Mouse (Mus musculus) MEL (cell line): ENCODE results near the gene Afap1l2. TPM values are rescaled to one million over a fixed set of nuclear protein-coding genes. Genes with fewer than 3 reads are reported as not detected.

ENCODE experiments used
- DNase-seq: peaks from one replicate; pipeline ENCODE4 v3.0.0; 2011; ENCODE audit warnings: low read depth, low spot score
- H3K27ac ChIP-seq: 2 replicates; pipeline ENCODE4 v1.5.1; 2012; ENCODE audit warnings: low read depth, mild to moderate bottlenecking, control low read depth, low read length, moderate library complexity; ENCODE audit not compliant: control insufficient read depth
- H3K27me3 ChIP-seq, 2 experiments: fragments of 150-350 bp in 1 of 2; sonication (generic) in 1 of 2; 2 replicates each; pipeline ENCODE4 v1.6.1; 2012; ENCODE audit warnings: low read length in 2 of 2, mild to moderate bottlenecking in 2 of 2, improper control_type of control experiment in 1 of 2, moderate library complexity in 1 of 2; ENCODE audit not compliant: insufficient read depth in 2 of 2, control insufficient read depth in 1 of 2
- H3K36me3 ChIP-seq, 2 experiments: 2 replicates each; pipeline ENCODE4 v1.6.1; 2012 to 2014; ENCODE audit warnings: low read length in 2 of 2, improper control_type of control experiment in 1 of 2, inconsistent platforms in 1 of 2, mild to moderate bottlenecking in 1 of 2; ENCODE audit not compliant: insufficient read depth in 2 of 2, control insufficient read depth in 1 of 2
- H3K4me1 ChIP-seq, 2 experiments: fragments of 150-350 bp in 1 of 2; sonication (generic) in 1 of 2; 2 replicates each; pipeline ENCODE4 v1.6.1; 2012; ENCODE audit warnings: low read length in 2 of 2, improper control_type of control experiment in 1 of 2, mild to moderate bottlenecking in 1 of 2; ENCODE audit not compliant: insufficient read depth in 2 of 2, control insufficient read depth in 1 of 2
- H3K4me3 ChIP-seq, 2 experiments: fragments of 150-350 bp in 1 of 2; sonication (generic) in 1 of 2; 2 replicates each; pipeline ENCODE4 v1.5.1; 2012; ENCODE audit warnings: low read depth in 2 of 2, low read length in 2 of 2, mild to moderate bottlenecking in 2 of 2, moderate library complexity in 2 of 2, control low read depth in 1 of 2, improper control_type of control experiment in 1 of 2; ENCODE audit not compliant: control insufficient read depth in 1 of 2, insufficient read depth in 1 of 2
- H3K79me2 ChIP-seq: 2 replicates; pipeline ENCODE4 v1.6.1; 2012; ENCODE audit warnings: mild to moderate bottlenecking, low read length, moderate library complexity; ENCODE audit not compliant: control insufficient read depth, poor library complexity, insufficient read depth
- H3K9ac ChIP-seq: 2 replicates; pipeline ENCODE4 v1.6.1; 2012; ENCODE audit warnings: low read depth, mild to moderate bottlenecking, control low read depth, low read length, moderate library complexity; ENCODE audit not compliant: control insufficient read depth, poor library complexity, severe bottlenecking
- H3K9me3 ChIP-seq: fragments of 150-350 bp; sonication (generic); replicated peaks from 2 replicates; pipeline ENCODE4 v1.6.1; 2012; ENCODE audit warnings: mild to moderate bottlenecking, low read length, improper control_type of control experiment, moderate library complexity; ENCODE audit not compliant: insufficient read depth
- CHD2 ChIP-seq: IDR thresholded peaks from 2 replicates; pipeline ENCODE4 v1.6.1; 2011; ENCODE audit warnings: low read length, improper control_type of control experiment
- CTCF ChIP-seq, 3 experiments: IDR thresholded peaks in 2 of 3; conservative IDR thresholded peaks in 1 of 3; 2 replicates each; pipeline ENCODE4 v1.5.1; 2011 to 2012; ENCODE audit warnings: low read length in 3 of 3, low read depth in 2 of 3, mild to moderate bottlenecking in 2 of 3, improper control_type of control experiment in 1 of 3, inconsistent platforms in 1 of 3, mixed read lengths in 1 of 3, moderate library complexity in 1 of 3; ENCODE audit not compliant: control insufficient read depth in 1 of 3, insufficient read depth in 1 of 3, poor library complexity in 1 of 3, severe bottlenecking in 1 of 3
- E2F4 ChIP-seq: IDR thresholded peaks from 2 replicates; pipeline ENCODE4 v1.6.1; 2011; ENCODE audit warnings: low read depth, low read length, improper control_type of control experiment, borderline replicate concordance
- ELF1 ChIP-seq: IDR thresholded peaks from 2 replicates; pipeline ENCODE4 v1.6.1; 2014; ENCODE audit warnings: low read depth, mild to moderate bottlenecking, inconsistent platforms, low read length, improper control_type of control experiment, moderate library complexity
- EP300 ChIP-seq, 2 experiments: IDR thresholded peaks; 2 replicates each; pipeline ENCODE4 v1.6.1; 2011; ENCODE audit warnings: improper control_type of control experiment in 2 of 2, low read length in 2 of 2, low read depth in 1 of 2, mild to moderate bottlenecking in 1 of 2
- GATA1 ChIP-seq: IDR thresholded peaks from 2 replicates; pipeline ENCODE4 v1.6.1; 2011; ENCODE audit warnings: low read depth, low read length, improper control_type of control experiment
- HCFC1 ChIP-seq: IDR thresholded peaks from 2 replicates; pipeline ENCODE4 v1.6.1; 2012; ENCODE audit warnings: low read depth, mild to moderate bottlenecking, inconsistent platforms, low read length, improper control_type of control experiment, moderate library complexity
- JUND ChIP-seq: IDR thresholded peaks from 2 replicates; pipeline ENCODE4 v1.6.1; 2011; ENCODE audit warnings: low read depth, mild to moderate bottlenecking, improper control_type of control experiment, low read length
- MAFK ChIP-seq: IDR thresholded peaks from 2 replicates; pipeline ENCODE4 v1.6.1; 2011; ENCODE audit warnings: low read depth, mild to moderate bottlenecking, low read length, improper control_type of control experiment, borderline replicate concordance
- MAX ChIP-seq: IDR thresholded peaks from 2 replicates; pipeline ENCODE4 v1.6.1; 2011; ENCODE audit warnings: low read length, improper control_type of control experiment
- MAZ ChIP-seq: IDR thresholded peaks from 2 replicates; pipeline ENCODE4 v1.6.1; 2012; ENCODE audit warnings: low read depth, mild to moderate bottlenecking, inconsistent platforms, low read length, improper control_type of control experiment
- MXI1 ChIP-seq: IDR thresholded peaks from 2 replicates; pipeline ENCODE4 v1.6.1; 2011; ENCODE audit warnings: mild to moderate bottlenecking, low read depth, low read length, improper control_type of control experiment
- MYB ChIP-seq: IDR thresholded peaks from 2 replicates; pipeline ENCODE4 v1.6.1; 2011; ENCODE audit warnings: mild to moderate bottlenecking, low read depth, low read length, improper control_type of control experiment
- NELFE ChIP-seq: IDR thresholded peaks from 2 replicates; pipeline ENCODE4 v1.6.1; 2011; ENCODE audit warnings: low read depth, low read length, improper control_type of control experiment
- NRF1 ChIP-seq: IDR thresholded peaks from 2 replicates; pipeline ENCODE4 v1.6.1; 2014; ENCODE audit warnings: low read depth, mild to moderate bottlenecking, inconsistent platforms, low read length, improper control_type of control experiment, moderate library complexity; ENCODE audit not compliant: poor library complexity, insufficient read depth, severe bottlenecking
- POLR2AphosphoS2 ChIP-seq: IDR thresholded peaks from 2 replicates; pipeline ENCODE4 v1.6.1; 2011; ENCODE audit warnings: low read length, improper control_type of control experiment
- RAD21 ChIP-seq: IDR thresholded peaks from 2 replicates; pipeline ENCODE4 v1.6.1; 2011; ENCODE audit warnings: mild to moderate bottlenecking, low read depth, low read length, improper control_type of control experiment
- RCOR1 ChIP-seq: IDR thresholded peaks from 2 replicates; pipeline ENCODE4 v1.6.1; 2012; ENCODE audit warnings: low read depth, mild to moderate bottlenecking, inconsistent platforms, low read length, improper control_type of control experiment
- SIN3A ChIP-seq: IDR thresholded peaks from 2 replicates; pipeline ENCODE4 v1.6.1; 2012; ENCODE audit warnings: low read length, improper control_type of control experiment, inconsistent platforms
- SMC3 ChIP-seq: IDR thresholded peaks from 2 replicates; pipeline ENCODE4 v1.6.1; 2011; ENCODE audit warnings: low read depth, low read length, improper control_type of control experiment
- TAL1 ChIP-seq: IDR thresholded peaks from 2 replicates; pipeline ENCODE4 v1.6.1; 2012; ENCODE audit warnings: mild to moderate bottlenecking, inconsistent platforms, low read length, moderate library complexity, mixed read lengths
- USF1 ChIP-seq: IDR thresholded peaks from 2 replicates; pipeline ENCODE4 v1.6.1; 2014; ENCODE audit warnings: low read depth, mild to moderate bottlenecking, inconsistent platforms, low read length, improper control_type of control experiment, moderate library complexity
- USF2 ChIP-seq, 2 experiments: IDR thresholded peaks; 2 replicates each; pipeline ENCODE4 v1.6.1; 2011 to 2012; ENCODE audit warnings: improper control_type of control experiment in 2 of 2, low read length in 2 of 2, borderline replicate concordance in 1 of 2, inconsistent platforms in 1 of 2, low read depth in 1 of 2, mild to moderate bottlenecking in 1 of 2; ENCODE audit not compliant: insufficient read depth in 1 of 2
- ZKSCAN1 ChIP-seq: IDR thresholded peaks from 2 replicates; pipeline ENCODE4 v1.6.1; 2012; ENCODE audit warnings: low read depth, mild to moderate bottlenecking, inconsistent platforms, low read length, improper control_type of control experiment, moderate library complexity
- ZMIZ1 ChIP-seq: IDR thresholded peaks from 2 replicates; pipeline ENCODE4 v1.6.1; 2012; ENCODE audit warnings: low read depth, mild to moderate bottlenecking, inconsistent platforms, low read length, improper control_type of control experiment, moderate library complexity
- ZNF384 ChIP-seq: IDR thresholded peaks from 2 replicates; pipeline ENCODE4 v1.6.1; 2012; ENCODE audit warnings: low read depth, mild to moderate bottlenecking, inconsistent platforms, low read length, improper control_type of control experiment
- polyA plus RNA-seq, 2 experiments: library from polyadenylated mRNA; stranded (reverse) in 1 of 2; unstranded in 1 of 2; fragments of >175 nt in 1 of 2; fragments of >200 nt in 1 of 2; gene quantifications; 2 replicates each; pipeline versions ENCODE4 v1.2.1 to v1.2.4; 2012; ENCODE audit warnings: low replicate concordance in 2 of 2, low read depth in 1 of 2; ENCODE audit not compliant: insufficient read length in 2 of 2, insufficient read depth in 1 of 2, missing spikeins in 1 of 2
- total RNA-seq: library from RNA; depleted of rRNA; stranded (reverse); fragments of 300-350 nt; gene quantifications from 2 replicates; pipeline ENCODE4 v1.2.3, GENCODE M21; 2012

Gene Afap1l2
- total and polyA plus RNA-seq, 3 experiments = not detected

DNA sequence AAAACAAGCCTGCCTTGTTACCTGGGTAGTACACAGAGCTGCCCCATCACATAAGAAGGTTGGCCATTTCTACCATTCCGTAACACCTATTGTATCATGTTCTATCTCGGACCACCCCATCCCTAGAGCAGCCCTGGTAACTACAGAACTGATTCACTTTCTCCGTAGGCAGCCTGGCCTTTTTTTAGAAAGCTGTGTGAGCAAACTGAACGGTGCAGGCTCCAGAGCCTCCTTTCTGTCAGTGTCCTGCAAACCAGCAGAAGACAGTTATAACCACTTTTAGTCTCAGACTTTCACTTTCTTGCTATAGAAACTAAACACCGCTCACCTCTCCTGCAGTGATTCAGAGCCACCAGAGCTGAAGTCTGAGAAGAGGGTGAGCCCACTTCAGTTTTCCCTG lies 7.4 kb downstream of the Afap1l2 start:
- no peak overlapping the region for H3K9ac ChIP-seq
- no peaks in the 10 kb centered on the region for H3K79me2 ChIP-seq
- TF ChIP-seq MAFK (no peak), ELF1 (no peak), JUND (no peak), MYB (no peak), POLR2AphosphoS2 (no peak), USF2 (IDR thresholded peaks at IDR 0.05; ENCODE audit: borderline replicate concordance in 1 of 2, insufficient read depth in 1 of 2, low read depth in 1 of 2, low read length in 2 of 2) (no peak), MAZ (no peak), NELFE (no peak), E2F4 (no peak), MAX (no peak), ZKSCAN1 (no peak), RAD21 (no peak), MXI1 (no peak), ZNF384 (no peak)
- no peak for DNase-seq
- H3K36me3 ChIP-seq = no peaks in the 10 kb centered on the region
- no peak overlapping the region for H3K27ac ChIP-seq
- peaks cover 0 to under 1% of the 10 kb centered on the region in 2 experiments; a peak in 1 of 4 replicates for H3K27me3 ChIP-seq
- no peaks in the 10 kb centered on the region for H3K4me1 ChIP-seq
- H3K9me3 ChIP-seq = no peaks in the 10 kb centered on the region
- no peak overlapping the region for H3K4me3 ChIP-seq

DNA sequence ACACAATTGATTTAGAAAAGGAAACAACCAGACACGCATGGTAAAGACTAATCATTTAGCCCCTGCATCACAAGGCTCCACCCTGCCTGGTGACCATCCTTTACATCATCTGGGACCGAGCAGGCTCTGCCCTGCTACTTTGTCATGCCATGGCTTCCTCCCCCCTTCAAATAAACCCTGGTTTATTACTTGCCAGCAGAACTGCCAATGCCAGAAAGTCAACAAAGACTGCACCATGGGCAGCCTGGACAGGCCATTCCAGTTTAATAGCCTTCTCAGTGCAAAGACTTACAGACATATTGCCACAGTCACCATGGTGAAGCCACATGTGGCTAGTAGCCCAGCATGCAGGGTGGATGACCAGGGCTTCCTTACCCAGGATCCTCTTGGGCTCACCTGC lies 8.2 kb downstream of the Afap1l2 start:
- Histone ChIP-seq H3K79me2 (no peaks in the 10 kb centered on the region), H3K4me1 (no peaks in the 10 kb centered on the region), H3K9ac (no peak overlapping the region), H3K9me3 (no peaks in the 10 kb centered on the region), H3K4me3 (no peak overlapping the region), H3K27me3 (peaks cover 0 to 2% of the 10 kb centered on the region in 2 experiments; a peak in 1 of 4 replicates), H3K36me3 (no peaks in the 10 kb centered on the region), H3K27ac (no peak overlapping the region)
- DNase-seq = no peak
- TF ChIP-seq JUND (no peak), CHD2 (no peak), NRF1 (no peak), ZMIZ1 (no peak), MAX (no peak), SIN3A (no peak), SMC3 (no peak), CTCF (IDR thresholded peaks at IDR 0.05 in 2 of 3, conservative IDR thresholded peaks at IDR 0.05 in 1 of 3; ENCODE audit: control insufficient read depth in 1 of 3, insufficient read depth in 1 of 3, low read depth in 2 of 3, low read length in 3 of 3, poor library complexity in 1 of 3, severe bottlenecking in 1 of 3) (no peak), RCOR1 (no peak), USF1 (no peak), HCFC1 (no peak), EP300 (IDR thresholded peaks at IDR 0.05; ENCODE audit: low read depth in 1 of 2, low read length in 2 of 2) (no peak), MYB (no peak), USF2 (IDR thresholded peaks at IDR 0.05; ENCODE audit: borderline replicate concordance in 1 of 2, insufficient read depth in 1 of 2, low read depth in 1 of 2, low read length in 2 of 2) (no peak), NELFE (no peak), TAL1 (no peak), GATA1 (no peak)
